Mouse (Mus musculus) small intestine, adult 2 months (tissue): Measurements from ENCODE around the gene Hes2.

Experiments used
- CTCF ChIP-seq: fragments of 200-500 bp; IDR thresholded peaks from 2 replicates; pipeline ENCODE4 v1.5.1; 2012; ENCODE audit warnings: low read depth, mild to moderate bottlenecking, control low read depth, inconsistent platforms, low read length, moderate library complexity, mixed read lengths; ENCODE audit not compliant: insufficient replicate concordance, insufficient read length; ENCODE audit errors: extremely low read depth
- POLR2A ChIP-seq: fragments of 200-500 bp; IDR thresholded peaks from 2 replicates; pipeline ENCODE4 v1.6.1; 2012; ENCODE audit warnings: low read depth, mild to moderate bottlenecking, control low read depth, inconsistent platforms, low read length, moderate library complexity

DNA sequence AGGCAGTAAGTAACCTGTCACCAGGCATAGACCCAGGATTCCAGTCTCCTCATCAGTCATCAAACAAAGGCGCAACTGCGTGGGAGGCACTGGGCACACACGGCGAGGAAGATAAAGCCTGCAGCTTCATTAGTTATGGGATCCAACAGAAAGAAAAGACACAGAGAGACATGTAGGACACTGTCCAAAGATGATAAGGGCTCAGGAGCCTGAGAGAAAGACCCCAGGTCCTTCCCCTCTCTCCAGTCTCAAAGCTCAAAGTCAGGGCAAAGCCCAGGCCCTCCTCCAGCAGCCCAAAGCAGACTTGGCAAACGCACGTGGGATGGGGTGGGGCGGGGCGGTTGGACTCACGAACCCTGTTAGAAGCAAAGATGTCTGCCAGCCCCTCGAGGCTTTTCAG, 13.2 kb upstream of the Hes2 start:
- TF ChIP-seq POLR2A (no peak), CTCF (no peak)
